Mouse (Mus musculus) liver, adult 2 months (tissue): Measurements from ENCODE around the gene Eef1a1.

Experiments used
- CTCF ChIP-seq: fragments of 200-500 bp; IDR thresholded peaks from 2 replicates; pipeline ENCODE4 v1.5.1; 2011; ENCODE audit warnings: low read depth, low read length, control low read depth
- POLR2A ChIP-seq: fragments of 200-500 bp; IDR thresholded peaks from 2 replicates; pipeline ENCODE4 v1.6.1; 2011; ENCODE audit warnings: low read length, control low read depth; ENCODE audit not compliant: insufficient read depth; ENCODE audit errors: extremely low read depth

GRCm38 (mm10) chr9:78508106-78508786, 19.3 kb upstream of the Eef1a1 start:
- TF ChIP-seq CTCF (no peak), POLR2A (no peak)
